Mouse (Mus musculus) embryonic fibroblast, embryonic 13.5 days (primary cell): Measurements from ENCODE around the gene Prmt1.

Experiments
- CTCF ChIP-seq: IDR thresholded peaks from 2 replicates; pipeline ENCODE4 v1.5.1; 2011; ENCODE audit warnings: mild to moderate bottlenecking, control low read depth, low read length, moderate library complexity, borderline replicate concordance; ENCODE audit not compliant: insufficient read depth
- POLR2A ChIP-seq: IDR thresholded peaks from 2 replicates; pipeline ENCODE4 v1.6.1; 2011; ENCODE audit warnings: low read depth, mild to moderate bottlenecking, control low read depth, low read length, moderate library complexity

GRCm38 (mm10) chr7:45007141-45007540, 20.8 kb upstream of the Prmt1 start:
- no peak for TF ChIP-seq CTCF
- no peak for TF ChIP-seq POLR2A
